Mouse (Mus musculus) testis, adult 2 months (tissue): ENCODE results near the gene Ccdc8.
A peak's percentile ranks its signal among the peaks of the same experiment; 100 is the strongest.

ENCODE experiments used
- CTCF ChIP-seq: fragments of 200-500 bp; IDR thresholded peaks from 2 replicates; pipeline ENCODE4 v1.5.1; 2012; ENCODE audit warnings: low read depth, mild to moderate bottlenecking, inconsistent platforms, low read length, moderate library complexity; ENCODE audit not compliant: control insufficient read depth, insufficient read depth, insufficient replicate concordance
- POLR2A ChIP-seq: fragments of 200-500 bp; IDR thresholded peaks from 2 replicates; pipeline ENCODE4 v1.6.1; 2012; ENCODE audit warnings: low read depth, mild to moderate bottlenecking, inconsistent platforms, low read length, moderate library complexity; ENCODE audit not compliant: control insufficient read depth

- TF ChIP-seq CTCF (no peak), POLR2A (peak; percentile 46)
Observed at GRCm38 (mm10) chr7:17027588-17028343, 35.3 kb downstream of the Ccdc8 start, which contains the start of gene Ppp5c.
